Mouse (Mus musculus): ENCODE measurements around the gene Gm10306. TPM values are rescaled to one million over a fixed set of nuclear protein-coding genes. Genes with fewer than 3 reads are reported as not detected.

Gm10306 gene
- not detected for polyA plus RNA-seq (2017; shearing (Covaris generic))

DNA sequence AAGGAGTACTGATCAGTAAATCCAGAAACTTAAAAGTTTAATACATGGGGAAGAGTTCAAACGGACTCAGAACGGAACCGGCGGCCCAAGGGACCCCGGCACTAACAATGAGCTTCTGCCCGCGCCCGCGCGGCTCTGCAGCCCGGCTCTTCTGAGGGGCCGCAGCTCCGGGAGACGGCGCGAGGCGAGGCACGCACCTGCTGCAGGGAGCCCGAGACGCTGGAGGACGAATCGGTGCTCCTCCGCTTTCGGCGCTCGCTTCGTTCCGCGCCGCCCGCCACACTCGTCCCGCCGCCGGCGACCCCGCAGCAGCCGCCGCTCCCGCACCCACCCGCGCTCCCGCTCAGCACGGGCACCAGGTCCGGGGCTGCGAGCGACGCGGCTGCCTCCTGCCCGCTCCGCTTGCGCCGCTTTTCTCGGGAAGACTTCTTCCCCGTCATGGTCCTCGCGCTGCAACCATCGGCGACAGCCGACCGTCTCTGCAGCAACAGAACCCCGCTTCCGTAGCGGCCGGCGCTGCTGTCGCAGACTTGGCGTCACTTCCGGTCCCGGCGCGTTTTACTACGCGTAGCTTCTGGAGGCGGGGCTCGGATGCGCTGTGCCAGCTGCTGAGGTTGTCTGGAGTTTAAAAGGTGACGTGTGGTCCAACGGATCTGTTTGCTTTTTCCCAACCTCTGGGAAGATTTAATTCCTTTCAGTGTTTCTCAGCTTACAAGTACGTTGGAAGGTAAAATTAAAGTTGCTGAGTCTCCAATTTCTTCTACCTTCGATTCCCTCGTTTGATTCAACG, at the start of gene Gm10306, which contains the start of gene Caap1:
TSS of gene Gm10306 (plus strand) at position 282 of the 790 bp plus-strand sequence.
TSS of gene Caap1 (minus strand) at position 532 of the 790 bp plus-strand sequence.

DNA sequence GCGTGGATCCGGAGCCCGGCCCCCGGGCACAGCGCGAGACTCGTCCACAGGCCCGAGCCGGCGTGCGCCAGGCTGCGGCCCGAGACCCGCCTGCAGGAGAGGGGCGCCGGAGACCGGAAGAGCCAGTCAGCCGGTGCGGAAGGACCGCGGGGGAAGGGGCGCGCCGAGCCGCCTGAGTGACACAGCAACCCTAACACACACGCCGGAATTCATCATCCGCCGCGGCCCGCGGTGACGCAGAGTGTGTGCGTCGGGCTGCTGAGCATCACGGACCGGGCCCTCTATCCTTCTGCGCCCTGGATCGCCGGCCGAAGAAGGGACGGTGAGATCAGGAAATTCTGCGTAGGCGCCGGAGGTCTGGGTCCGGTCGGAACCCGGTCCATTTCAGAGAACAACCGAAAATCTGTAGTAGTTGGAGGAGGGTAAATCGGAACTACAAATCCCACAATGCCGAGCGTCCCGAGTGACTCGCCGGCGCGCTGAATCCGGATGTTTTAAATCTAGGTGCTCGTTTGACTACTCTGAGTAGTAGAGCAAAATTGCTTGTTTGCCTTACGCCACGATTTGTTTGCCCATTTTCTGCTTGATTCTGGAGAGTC, 46.8 kb downstream of the Gm10306 start, which contains the start of gene Plaa:
TSS of gene Plaa (minus strand) at position 214 of the 599 bp plus-strand sequence.

Other genes starting within 250 kb of the Gm10306 start
- gene Caap1, start 250 bp downstream of the Gm10306 start, polyA plus RNA-seq (2017; shearing (Covaris generic)) = 3.5 TPM
- 24.6 TPM for gene Plaa, start 46.7 kb downstream of the Gm10306 start, polyA plus RNA-seq (2017; shearing (Covaris generic))
- 4.1 TPM for gene Ift74, start 57.9 kb downstream of the Gm10306 start, polyA plus RNA-seq (2017; shearing (Covaris generic))
- not detected for gene Lrrc19, start 93.6 kb downstream of the Gm10306 start, polyA plus RNA-seq (2017; shearing (Covaris generic))
- not detected for gene Tek, start 182.7 kb downstream of the Gm10306 start, polyA plus RNA-seq (2017; shearing (Covaris generic))